Mouse (Mus musculus): ENCODE data around the gene Rps13.
"Not testable (repeated sequence)": the region's sequence is repeated elsewhere in the genome, so short reads cannot be mapped to it uniquely, and the experiment has no call there.

Rps13 gene

GRCm38 (mm10) chr7:116333713-116334668 is at the start of gene Rps13:
TSS of gene Rps13 (minus strand) at chr7:116334195.
- peak; percentile 92 for DNase-seq (ENCODE audit: low spot score)

- DNase-seq (ENCODE audit: low spot score) = not testable (repeated sequence)
Observed at GRCm38 (mm10) chr7:116379181-116379580, 45.2 kb upstream of the Rps13 start.

GRCm38 (mm10) chr7:116374284-116374683 is 40.3 kb upstream of the Rps13 start:
- DNase-seq (ENCODE audit: low spot score) = no peak

GRCm38 (mm10) chr7:116336226-116336625 is 2.2 kb upstream of the Rps13 start:
- DNase-seq (ENCODE audit: low spot score) = no peak

GRCm38 (mm10) chr7:116335133-116335532 is 1.1 kb upstream of the Rps13 start:
- DNase-seq (ENCODE audit: low spot score) = no peak

GRCm38 (mm10) chr7:116334669-116335038 is 659 bp upstream of the Rps13 start:
- no peak for DNase-seq (ENCODE audit: low spot score)

GRCm38 (mm10) chr7:116331246-116331645 is 2.7 kb downstream of the Rps13 start:
- DNase-seq (ENCODE audit: low spot score) = no peak

GRCm38 (mm10) chr7:116329858-116330257 is 4.1 kb downstream of the Rps13 start:
- DNase-seq (ENCODE audit: low spot score) = no peak

- no peak for DNase-seq (ENCODE audit: low spot score)
Observed at GRCm38 (mm10) chr7:116328777-116329176, 5.2 kb downstream of the Rps13 start.

GRCm38 (mm10) chr7:116327901-116328300 is 6.1 kb downstream of the Rps13 start:
- DNase-seq (ENCODE audit: low spot score) = no peak

GRCm38 (mm10) chr7:116323331-116323964 is 10.5 kb downstream of the Rps13 start:
- peak; percentile 25 for DNase-seq (ENCODE audit: low spot score)

GRCm38 (mm10) chr7:116309456-116309855 is 24.5 kb downstream of the Rps13 start:
- no peak for DNase-seq (ENCODE audit: low spot score)

GRCm38 (mm10) chr7:116308632-116308991 is 25.4 kb downstream of the Rps13 start:
- DNase-seq (ENCODE audit: low spot score) = no peak

GRCm38 (mm10) chr7:116307871-116308631 is 25.9 kb downstream of the Rps13 start, which contains the start of gene Plekha7:
TSS of gene Plekha7 (minus strand) at chr7:116308376.
- DNase-seq (ENCODE audit: low spot score) = peak; percentile 11

GRCm38 (mm10) chr7:116307099-116307870 is 26.7 kb downstream of the Rps13 start:
- DNase-seq (ENCODE audit: low spot score) = peak; percentile 43

- no peak for DNase-seq (ENCODE audit: low spot score)
Observed at GRCm38 (mm10) chr7:116306601-116307000, 27.4 kb downstream of the Rps13 start.

- DNase-seq (ENCODE audit: low spot score) = no peak
Observed at GRCm38 (mm10) chr7:116301661-116302311, 32.2 kb downstream of the Rps13 start.

GRCm38 (mm10) chr7:116301144-116301543 is 32.9 kb downstream of the Rps13 start:
- DNase-seq (ENCODE audit: low spot score) = no peak

GRCm38 (mm10) chr7:116298851-116299250 is 35.1 kb downstream of the Rps13 start:
- no peak for DNase-seq (ENCODE audit: low spot score)

- DNase-seq (ENCODE audit: low spot score) = no peak
Observed at GRCm38 (mm10) chr7:116298389-116298788, 35.6 kb downstream of the Rps13 start.

GRCm38 (mm10) chr7:116294961-116295360 is 39.0 kb downstream of the Rps13 start:
- DNase-seq (ENCODE audit: low spot score) = no peak
